Mouse (Mus musculus) lung, postnatal 14 days (tissue): ENCODE measurements around the gene Adck1.
"Not testable (repeated sequence)": the region's sequence is repeated elsewhere in the genome, so short reads cannot be mapped to it uniquely, and the experiment has no call there.

Source experiments
- DNase-seq: peaks from one replicate; pipeline ENCODE4 v3.0.0; 2021

The Adck1 gene

DNA sequence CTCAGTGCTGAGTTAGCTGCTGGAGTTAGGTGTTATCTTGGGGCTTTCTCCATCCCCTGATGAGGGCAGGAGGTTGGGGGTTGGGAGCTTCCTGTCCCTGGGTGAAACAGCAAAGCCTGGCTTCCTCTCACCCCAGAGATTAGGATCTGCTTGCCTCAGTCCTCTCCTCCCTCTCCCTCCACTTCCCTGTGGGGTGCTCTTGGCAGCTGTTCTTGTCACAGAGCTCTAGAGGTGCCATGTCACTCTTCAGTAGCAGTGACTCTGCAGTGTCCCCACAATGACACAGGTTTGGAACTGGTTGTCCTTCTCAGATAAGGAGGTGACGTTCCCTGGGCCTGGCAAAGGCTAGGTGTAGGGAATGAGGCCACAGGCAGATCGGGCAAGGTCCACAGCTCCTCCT, 68.4 kb downstream of the Adck1 start:
- DNase-seq: no peak

DNA sequence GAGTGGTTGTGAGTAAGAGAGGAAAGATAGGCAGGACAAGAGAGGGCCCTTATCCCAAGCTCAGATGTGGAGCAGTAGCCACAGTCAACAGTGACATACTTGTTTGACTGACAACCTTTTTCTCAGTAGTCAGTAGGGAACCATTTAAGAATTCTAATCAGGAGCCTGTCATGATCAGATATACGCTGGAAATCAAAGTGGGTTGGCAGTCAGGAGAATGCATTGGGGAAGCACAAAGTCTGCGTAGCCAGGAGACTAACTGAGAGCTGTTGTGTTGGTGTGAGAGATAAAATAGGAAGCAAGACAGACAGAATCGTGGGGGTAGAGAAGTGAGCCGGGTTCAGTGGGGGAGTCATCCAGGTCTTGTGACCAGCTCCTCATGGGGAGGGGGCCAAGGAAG, 71.9 kb downstream of the Adck1 start:
- no peak for DNase-seq

DNA sequence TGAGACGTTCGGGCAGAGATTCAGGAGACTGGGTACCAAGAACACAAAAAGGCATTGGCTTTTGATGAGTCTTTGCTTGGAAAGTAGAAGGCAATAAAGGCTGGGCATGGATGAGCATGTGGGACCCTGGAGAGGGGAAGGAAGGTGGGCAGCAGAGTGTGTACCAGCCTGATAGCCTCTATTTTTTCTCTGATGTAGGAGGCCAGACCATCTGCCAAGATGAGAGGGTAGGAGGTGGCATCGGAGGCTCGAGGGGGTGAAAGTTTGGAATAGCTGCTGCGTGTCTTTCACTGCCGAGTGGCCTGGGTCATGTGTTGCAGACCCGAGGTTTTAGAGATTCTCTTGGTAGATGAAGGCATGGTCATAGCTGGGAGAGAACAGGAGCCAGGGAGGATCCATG, 72.8 kb downstream of the Adck1 start:
- DNase-seq: no peak

DNA sequence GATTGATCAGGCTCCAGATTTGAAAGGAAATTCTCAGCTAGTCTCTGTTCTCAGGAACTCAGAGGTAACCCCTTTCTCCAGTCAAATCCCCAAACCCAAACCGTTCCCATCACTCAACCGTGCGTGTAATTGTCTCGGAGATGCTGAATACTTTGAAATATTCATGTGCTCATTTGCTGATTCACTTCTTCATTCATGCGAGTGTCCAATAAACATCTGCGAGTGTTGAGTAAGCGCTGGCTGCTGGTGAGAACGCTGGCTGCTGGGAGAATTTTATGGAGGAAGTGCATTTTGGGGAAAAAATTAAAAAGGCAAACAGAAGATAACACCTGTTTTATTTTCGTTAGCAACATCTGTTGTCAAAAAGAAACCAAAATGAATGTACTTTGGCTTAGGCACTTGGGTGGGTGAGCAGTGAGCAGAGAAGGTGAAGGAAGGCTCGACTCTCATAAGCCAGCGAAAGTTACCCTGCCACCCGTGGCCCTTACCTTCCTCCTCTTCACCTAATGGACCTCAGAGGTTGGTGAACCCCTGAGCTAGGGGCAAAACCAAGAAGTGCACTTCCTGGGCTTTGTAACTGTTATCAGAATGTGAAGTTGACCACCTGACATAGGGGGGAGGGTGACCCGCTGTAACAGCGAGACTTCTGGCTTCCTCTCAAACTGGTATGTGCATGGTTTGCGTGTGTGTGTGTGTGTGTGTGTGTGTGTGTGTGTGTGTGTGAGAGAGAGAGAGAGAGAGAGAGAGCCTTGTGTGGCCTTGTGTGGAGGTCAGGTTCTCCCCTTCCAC, 76.8 kb downstream of the Adck1 start:
- DNase-seq: no peak

DNA sequence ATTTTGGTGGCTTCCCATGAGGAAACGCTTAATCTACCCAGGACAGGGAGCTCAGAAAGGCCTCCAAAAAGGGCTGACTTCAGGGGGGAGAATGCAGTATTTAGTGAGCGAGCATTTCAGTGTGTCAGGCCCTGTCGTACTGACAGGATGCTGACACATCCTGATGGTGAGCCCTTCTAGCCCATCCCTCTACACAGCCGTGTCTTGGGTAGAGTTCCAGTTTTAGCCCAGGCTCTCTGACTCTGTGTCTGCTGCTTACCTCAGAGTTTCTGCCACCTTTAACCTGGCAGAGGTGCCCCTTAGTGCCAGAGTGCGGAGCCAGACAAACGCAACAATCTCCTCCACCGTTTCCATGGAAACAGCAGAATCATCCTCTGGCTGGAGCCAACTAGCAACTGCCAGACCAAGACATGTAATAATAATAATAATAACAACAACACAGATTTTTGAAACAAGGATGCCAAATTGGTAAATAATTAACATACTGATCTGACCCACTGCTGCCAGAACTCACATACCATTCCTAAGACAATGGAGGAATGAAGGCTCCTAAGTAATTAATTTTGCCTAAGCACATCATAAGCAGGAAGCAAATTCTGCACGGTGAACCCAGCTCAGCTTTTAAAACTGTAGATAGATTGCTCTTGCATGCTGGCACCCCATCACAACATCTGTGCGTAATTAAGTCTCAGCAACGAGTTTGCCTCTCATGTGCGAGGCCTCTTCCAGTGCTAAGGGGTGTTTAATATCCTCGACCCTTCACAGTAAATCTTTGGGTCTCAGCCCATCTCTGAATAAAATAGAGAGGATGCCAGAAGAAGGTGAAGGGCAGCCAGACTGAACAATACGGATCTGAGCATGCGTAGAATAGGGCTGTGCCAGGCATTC, 81.8 kb downstream of the Adck1 start:
- DNase-seq: no peak

DNA sequence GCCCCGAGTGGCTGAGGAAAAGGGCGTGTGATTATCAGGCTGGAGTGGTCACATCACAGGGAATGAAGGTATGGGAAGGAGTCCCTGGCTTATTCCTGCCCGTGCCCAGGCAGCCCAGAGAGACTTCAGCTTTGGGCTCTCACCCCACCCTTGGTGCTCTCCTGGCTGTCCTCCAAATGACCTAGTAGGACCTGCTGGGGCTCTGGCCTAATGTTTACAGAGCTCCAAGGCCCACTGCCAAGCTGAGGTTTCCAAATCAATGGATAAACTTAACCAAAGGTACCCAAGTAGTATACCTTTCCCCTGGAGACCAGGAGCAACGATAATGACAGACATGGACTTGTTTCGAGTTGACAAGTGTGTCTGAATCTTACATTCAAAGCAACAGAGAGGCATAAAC, 83.7 kb downstream of the Adck1 start:
- DNase-seq: peak; percentile 35

DNA sequence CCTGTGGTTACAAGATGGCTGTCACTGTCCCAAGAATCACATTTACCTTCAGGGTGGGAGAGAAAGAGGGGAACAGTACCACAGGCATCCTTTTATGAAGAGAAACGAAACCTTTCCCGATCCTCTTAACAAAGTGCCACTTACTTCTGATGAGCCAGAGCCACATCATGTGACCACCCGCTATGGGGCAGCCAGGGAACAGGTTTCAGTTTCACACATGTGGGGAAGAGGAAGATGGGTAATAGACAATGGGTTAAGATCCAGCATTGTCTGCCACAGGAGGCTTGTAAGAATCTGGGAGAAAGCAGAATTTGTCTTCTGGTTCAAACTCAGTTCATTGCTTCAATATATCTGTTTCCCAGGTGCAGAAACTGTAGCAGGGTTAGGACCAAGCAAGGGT, 85.1 kb downstream of the Adck1 start:
- DNase-seq: no peak

DNA sequence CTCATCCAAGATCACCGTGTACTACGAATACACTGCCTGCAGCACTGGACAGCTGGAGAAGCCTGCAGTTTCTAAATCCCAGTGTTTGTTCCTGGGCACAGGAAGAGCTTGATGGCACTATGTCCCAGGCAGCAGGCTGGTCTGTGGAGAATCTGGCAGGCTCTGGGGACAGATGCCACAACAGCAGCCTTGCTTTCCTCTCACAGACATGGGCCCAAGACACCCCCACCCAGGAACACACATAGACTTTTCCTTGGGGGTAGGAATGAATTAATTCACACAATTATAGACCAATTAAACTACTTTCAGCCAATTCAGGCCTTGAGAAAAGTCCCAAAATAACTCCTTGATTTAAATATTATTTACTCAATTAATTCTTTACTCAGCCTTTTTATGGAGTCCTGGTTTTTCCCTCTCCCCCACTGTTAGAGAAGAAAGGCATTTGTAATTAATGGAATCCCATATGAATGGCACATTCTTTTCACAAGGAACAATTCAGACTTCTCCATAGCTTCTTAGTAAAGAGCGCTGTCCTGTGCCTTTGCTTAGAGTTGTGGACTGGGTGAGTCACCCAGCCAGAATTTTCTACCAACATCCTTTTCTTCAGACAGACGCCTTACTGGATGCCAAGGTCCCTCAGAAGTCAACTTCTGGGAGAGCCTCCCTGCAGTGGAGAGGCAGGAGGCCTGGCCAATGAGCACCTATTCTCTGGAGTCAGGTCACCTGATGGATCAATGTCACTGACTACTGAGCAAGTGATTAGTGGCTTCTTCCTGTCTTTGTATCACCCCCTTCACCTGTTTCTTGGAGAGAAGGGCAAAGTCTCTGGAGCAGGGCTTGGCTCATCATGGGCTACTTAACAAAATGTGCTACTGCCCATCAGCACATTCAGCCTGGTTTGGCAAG, 90.6 kb downstream of the Adck1 start:
- no peak for DNase-seq

DNA sequence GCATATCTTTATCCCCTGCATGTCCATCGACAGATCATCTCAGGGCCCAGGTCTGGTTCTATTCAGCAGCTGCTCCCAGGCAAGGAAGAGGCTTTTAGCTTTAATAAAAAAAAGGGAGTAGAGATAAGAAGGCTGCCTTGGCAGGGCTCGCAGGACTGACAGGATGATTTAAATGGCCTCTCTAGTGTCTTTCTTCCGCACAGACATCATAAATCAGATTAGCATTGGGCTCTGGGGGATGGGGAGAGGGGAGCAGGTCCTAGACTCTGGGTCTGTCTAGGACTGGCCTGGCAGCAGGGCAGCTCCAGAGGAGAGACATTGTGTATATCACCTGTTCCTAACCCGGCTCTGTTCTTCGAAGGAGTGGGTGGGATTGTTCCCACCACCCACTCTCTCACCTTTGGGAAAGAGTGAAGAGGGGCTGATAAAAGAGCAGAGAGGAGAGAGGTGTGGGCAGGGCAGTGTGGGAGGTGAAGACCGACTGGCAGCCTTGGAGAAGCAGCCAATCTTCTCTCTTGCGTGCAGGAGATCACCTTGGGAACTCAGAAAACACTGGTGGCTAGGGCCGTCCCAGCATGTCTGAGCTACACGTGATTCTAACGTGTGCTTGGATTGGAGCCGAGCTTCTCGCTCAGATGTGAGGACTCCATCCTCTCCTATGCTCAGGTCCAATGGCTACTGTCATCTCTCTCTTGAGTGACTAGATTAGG, 94.5 kb downstream of the Adck1 start:
- DNase-seq: no peak

DNA sequence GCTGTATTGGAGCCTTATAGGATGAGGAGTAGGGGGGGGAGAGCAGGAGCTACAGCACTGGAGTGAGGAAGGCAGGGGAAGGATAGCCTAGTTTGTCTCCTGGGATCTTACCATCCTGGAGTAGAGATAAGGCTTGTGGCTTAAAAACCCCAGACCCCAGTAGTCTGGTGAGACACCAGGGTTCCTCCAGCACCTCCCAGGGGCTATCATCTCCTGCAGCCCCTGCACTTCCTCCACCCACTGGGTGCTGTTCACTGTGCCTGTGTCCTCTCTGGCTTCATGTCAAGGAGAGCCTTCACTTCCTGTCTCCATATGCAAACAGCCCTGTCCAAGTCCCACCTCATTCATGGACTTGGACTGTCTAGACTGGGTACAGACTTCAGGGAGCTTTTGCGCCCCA, 96.7 kb downstream of the Adck1 start:
- no peak for DNase-seq

DNA sequence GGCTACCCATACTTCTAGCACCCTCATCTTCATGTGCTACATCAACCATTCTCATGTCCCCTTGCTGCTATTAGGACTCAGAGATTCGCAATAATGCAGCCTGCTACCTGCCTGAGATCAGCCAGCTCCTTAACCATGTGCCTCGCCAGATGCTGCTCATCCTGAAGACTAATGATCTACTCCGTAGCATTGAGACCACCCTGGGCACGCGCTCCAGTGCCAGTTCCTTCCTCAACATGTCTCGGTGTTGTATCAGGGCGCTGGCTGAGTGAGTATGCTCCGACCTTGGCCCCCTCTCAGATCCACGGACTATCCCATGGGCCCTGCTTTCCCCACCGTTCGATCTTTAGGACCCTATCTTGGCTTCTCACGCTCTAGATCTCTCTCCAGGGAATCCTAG, 98.6 kb downstream of the Adck1 start:
- DNase-seq: no peak

DNA sequence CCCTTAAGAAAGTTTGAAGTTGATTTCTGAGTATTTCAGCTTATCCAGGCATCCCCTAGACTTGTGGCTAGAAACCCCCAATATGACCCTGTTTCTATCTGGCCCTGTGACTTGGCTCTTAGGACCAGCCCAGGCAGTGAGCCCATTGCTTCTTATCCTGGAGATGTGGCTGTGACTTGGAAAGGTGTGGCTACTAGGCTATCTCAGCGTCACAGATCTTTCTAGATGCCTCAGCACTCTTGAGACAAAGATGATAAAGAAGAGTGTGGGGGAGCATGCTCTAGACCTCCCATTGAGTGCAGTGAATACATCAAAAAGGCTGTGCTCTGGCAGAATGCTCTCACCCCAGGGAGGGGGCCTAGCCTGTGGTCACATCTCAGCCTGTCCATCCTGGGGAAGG, 99.1 kb downstream of the Adck1 start:
- no peak for DNase-seq

DNA sequence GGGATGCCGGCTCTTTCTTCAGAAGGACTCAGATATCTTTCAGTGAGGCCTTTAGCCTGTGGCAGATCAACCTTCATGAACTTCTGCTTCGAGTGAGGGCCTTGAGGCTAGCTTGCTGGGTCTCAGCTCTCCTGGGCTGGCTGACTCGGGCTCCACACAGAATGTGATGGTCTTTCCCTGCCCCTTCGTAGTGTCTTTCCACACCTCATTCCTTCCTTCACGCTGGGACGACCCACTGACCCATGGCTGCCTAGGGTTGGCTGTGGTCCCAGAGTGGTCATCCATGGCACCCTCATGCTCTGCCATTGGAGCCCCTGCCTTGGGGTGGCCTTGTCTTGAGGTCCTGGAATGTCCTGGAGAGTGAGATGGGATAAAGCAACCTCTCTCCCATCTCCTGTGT, 100.7 kb downstream of the Adck1 start:
- no peak for DNase-seq

DNA sequence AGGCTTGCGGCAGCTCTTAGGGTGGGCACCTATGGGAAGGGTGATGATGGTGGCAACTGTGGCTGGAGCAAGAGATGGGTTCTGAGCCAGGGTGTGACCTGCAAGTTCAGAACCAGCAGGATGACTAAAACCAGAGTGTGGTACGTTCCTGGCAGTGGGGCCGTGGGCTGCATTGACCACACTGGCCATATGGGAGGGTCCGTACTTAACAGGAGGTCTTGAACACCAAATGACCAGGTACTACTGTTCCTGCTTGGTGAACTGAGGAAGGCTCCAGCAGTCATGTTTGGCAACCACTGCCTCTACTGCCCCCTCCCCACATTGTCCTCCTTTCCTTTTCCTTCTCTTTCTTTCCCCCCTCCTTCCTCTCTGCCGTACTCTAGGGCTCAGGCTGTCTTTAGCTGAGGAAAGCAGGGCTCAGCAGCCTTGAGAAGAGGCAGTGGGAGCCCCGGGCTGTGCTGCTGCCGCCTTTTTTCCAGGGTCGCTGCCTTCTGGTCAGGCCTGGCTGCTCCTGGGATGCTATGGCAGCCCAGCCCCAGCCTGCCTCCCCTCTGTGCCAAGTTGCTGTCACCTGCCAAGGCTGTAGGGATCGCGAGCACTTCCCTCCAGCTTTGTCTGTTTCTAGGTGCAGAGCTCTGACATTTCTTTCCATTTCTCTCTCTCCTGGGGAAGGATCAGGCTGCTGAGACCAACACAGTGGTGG, 103.4 kb downstream of the Adck1 start:
- no peak for DNase-seq

DNA sequence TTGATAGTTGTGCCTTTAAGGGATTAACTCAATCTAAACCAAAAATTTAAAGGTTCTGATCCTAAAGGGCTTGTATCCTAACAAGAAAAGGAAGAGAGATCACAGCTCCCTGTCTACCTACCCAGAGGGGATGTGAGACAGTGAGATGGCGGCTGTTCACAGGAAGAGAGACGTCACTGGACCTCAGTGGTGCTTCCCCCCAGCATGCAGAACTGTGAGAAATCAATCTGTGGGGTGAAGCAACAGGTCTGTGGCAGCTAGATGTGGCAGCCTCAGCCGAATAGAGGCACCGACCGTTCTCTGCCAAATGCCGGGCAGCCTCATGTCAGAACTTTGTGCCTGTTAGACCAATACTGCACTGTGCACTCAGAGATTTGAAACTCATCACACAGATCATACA, 106.4 kb downstream of the Adck1 start:
- DNase-seq: no peak

DNA sequence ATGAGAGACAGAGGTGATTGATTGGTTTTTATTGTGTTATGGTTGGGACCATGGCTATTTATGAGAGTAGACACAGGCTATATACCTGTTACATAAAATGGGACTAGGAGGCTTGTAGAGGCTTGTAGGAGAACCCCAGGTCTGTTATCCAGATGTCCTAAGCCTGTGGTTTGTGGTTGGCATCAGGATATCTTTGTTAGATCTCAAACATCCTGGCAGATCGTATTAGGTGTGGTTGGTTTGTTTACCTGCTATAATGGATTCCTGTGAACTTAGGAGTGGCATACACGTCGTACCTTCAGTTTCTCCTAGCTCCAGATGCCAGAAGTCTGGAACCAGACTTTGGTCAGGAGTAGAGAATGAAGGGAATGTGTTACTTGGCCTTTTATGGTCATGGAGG, 106.9 kb downstream of the Adck1 start:
- no peak for DNase-seq

DNA sequence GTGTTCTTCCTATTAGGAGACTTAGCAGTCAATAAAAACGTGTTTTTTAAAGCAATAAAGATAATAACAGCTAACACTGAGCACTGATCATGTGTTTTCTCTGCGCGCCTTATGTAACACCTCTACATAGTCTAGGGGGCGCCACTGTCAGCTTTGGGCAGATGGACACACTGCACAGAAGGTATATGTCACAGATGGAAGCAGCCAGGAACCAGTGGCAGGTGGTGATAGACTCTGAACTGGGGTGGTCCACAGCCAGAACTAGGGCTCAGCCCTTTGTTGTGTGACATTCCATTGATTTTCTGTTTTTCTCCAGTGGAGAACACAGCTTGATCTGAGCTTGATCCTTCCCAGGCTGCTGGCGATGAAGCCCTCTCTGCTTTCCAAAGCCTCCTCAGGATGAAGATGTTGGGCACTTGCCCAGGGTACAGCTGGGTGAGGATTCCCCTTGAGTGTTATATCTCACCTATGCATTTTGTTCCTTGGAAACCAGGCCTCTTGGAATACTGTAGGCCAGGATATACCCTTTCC, 107.6 kb downstream of the Adck1 start:
- no peak for DNase-seq

DNA sequence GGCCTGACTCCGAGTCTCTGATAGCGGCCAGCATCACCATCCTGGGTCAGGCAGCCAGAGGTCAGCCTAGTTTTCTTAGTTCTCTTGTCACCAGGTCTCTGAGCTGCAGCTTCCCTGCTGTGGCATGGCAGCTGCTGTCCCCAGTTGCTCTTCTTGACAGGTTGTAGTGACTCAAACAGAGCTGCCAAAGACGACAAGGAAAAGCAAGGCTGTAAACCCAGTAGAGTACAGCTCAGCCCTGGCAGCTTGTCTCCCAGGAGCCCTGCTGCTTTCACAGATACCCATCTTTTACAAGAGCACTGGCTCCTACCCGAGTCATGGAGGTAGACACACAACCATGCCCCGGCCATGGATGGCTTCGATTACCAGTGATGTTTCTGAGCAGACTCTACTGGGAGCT, 108.3 kb downstream of the Adck1 start:
- no peak for DNase-seq

DNA sequence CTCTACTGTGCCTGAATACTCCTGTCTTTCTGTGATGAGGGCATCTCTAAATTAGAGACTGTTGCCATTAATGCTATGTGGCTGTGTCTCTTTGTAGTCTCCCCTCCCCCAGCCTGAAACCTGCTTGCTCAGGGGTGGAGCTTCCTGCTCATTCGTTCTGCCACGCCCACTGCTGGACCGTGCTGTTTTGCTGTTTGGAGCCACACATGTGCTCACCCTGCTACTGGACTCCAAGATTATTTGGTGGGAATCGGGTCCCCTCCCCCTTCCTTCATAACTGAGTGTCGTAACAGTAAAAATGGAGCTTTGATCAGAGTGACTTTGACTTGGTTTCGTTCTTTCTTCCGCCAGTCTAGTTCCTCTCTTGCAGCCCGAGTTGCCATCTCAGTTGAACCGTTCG, 111.5 kb downstream of the Adck1 start:
- DNase-seq: not testable (repeated sequence)

DNA sequence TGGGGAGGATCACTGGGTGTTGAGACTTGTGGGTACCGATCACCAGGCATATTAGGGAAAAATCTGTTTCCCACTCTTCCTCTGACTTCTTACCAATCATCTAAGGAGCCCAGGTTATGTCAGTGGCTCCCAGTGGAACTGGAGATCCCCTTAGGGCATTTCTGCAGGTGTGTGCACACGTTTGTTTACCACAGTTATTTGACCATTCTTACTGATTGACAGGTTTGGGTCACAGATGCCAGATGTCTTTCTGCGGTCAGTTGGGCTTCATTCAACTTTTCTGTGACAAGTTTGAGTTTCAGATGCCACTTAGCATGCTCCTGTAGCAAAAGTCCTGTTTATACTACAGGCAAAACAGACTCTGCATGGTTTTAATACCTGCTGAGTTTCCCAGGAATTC, 112.5 kb downstream of the Adck1 start:
- DNase-seq: no peak

DNA sequence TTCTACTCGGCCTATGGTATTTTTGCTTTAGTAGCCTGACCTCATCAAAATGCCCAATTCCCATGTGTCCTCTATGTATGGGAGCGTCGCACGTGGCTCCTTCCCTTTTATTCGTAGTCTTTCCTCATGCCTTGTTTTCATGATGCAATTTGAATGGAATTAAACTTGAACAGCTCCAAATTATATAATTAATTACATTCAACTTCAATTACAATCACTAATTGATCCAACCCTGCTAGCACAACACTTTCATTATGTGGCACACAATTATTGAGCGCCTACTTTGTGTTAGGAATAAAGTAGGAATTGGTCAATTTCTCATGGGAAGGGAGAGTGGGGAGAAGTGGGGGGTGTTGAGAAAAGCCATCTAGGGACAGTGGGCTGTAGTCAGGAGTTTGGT, 113.4 kb downstream of the Adck1 start:
- no peak for DNase-seq

DNA sequence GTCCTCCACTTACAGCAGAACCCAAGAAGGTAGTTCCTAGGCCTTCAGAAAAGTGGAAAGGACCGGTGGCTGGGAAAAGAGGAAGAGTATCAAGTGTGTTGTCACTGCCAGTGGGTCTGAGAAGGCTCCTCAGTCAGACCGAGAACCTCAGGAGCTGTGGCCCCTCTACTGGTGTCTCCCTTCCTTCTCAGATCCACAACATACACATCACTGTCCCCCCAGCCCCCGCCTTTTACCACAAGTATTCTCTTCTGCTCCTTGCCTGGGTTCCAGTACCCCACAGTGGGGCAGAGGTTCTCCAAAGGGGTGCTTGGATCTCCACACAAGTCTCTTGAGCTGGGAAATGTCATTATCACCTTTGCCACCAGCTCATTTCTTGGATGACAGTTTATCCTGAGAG, 115.5 kb downstream of the Adck1 start:
- no peak for DNase-seq
